Mouse (Mus musculus): ENCODE data around the gene Map3k3.

Map3k3 gene

GRCm38 (mm10) chr11:106159216-106159920 is 75.0 kb downstream of the Map3k3 start:
- DNase-seq (ENCODE audit: low spot score) = no peak

DNA sequence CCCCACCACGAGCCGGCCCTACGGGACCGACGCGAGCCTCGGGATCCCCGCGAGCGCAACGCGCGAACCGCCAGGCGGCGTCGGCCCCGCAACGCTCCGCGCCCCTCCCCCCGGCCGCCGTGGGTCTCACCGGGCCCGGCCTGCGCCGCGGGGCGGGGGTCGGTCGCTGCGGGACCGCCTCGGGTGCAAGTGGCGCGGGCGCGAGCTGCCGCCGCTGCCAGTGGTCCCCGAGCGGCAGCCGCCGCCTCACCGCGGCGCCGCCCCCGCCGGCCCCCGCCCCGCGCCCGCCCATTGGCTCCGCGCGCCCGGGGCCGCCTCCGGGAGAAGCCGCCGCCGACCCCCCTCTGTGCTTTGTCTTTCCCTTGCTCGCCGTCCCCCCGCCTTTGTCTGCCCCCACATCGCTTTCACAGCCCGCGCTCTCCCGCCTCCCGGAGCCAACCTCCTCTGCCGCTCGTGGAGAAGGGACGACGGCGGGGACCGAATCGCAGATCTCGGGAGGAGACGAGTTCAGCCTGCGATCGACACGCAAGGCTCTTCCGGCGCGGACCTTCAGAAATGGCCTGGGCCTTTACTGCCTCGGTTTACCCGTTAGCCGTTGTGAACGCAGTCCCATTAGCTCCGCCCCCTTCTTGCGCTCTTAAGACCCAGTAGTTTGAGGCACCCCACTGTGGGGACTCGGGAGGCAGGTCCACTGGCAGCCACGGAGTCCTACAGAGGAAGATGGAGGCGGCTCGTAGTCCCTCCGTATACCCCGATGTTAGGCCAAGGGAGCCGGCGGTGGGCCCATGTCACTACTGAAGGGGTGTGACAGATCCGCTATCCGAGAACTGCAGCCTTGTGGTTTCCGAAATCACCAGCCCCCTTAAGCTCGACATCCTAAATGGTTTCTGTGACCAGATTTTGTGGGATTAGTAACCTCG is 75.8 kb downstream of the Map3k3 start:
- DNase-seq (ENCODE audit: low spot score) = peak; percentile 79

DNA sequence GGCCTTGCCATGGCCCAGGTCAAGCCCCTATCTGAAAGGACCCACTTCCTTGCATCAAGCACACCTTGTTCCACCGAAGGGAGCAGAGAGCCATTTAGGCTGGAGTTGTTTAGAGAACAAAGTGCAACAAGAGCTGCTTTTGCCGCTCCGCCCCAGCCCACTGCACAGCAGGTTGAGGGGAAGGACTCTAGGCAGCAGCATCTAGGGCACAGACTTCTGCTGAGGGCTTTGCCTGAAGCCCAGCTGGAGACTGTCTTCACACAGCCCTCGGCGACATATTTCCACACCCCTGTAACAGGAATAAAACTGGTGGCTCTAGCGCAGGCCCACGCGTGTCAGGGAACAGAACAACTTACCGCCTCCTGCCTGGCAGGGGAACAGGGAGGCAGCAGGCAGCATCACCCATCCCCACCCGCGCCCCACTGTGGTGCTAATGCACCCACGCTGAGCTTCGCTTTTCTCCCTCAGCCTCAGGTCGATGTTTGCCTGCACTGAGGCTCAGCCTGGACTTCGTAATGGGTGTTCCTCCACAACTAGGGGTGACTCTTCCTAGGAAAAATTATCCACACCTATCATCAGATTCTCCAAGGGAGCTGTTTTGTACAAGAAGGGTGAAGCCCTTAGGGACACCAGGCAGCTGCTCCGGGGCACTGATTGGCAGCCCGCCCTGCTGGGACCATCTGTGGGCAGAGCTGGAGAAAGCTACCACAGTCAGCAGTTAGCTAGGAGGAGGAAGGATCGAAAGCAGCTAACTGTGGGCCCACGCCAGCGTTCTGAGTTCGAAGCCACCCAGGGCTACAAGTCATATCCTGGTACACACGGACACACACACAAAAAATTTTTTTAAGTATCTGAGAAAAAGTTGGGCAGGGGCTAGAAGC is 76.7 kb downstream of the Map3k3 start, which contains the start of the genes Gm10840 and Limd2:
Gene Gm10840, plus strand, starts transcription at position 10 of the 881 bp plus-strand sequence.
Gene Limd2, minus strand, starts transcription at position 20 of the 881 bp plus-strand sequence.
- peak; percentile 70 for DNase-seq (ENCODE audit: low spot score)

- DNase-seq (ENCODE audit: low spot score) = no peak
These were observed 77.8 kb downstream of the Map3k3 start for GRCm38 (mm10) chr11:106162237-106162636.

DNA sequence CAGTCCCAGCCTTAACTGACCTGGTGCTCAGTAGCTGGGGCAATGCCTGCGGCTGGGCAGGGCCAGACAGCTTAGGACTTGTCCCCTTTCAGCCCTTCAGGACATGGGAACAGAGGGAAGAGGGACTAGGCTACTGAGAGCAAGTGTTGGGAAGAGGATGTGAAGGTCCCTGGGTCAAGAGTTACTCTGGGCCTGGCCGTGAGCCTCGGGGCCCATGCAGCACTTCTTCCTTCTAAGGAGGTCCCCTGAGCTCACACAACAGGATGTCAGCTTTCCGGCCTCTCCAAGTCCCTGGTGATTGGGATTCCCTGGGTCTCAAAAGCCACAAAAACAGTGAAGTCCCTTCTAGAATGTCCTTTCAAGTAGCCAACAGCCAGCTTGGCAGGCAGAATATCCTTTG is 79.1 kb downstream of the Map3k3 start:
- no peak for DNase-seq (ENCODE audit: low spot score)

DNA sequence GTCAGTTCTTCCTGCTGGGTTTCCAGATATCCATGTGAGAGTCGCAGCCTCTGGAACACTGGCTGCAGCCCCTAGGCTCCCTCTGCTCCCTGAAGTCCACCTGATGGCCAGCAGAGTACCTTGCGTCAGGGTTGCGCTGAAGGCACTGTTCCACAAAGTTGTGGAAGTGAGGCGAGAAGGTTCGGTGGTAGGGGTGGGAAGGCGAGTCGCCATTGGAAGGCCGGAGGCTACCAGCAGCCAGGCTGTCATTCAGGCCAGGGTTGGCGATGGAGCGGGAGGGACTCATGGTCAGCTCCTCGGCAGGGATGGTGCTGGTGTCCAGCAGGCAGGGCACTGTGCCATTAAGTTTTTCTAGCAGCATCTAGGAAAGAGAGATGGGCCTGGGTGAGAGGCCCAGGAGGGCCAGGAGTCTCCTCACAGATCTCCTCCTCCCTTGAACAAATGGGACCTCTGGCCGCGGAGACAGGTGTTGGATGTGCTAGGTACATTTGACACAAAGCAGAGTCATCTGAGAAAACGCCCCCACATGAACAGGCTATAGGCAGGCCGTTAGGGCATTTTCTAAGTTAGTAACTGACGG is 80.3 kb downstream of the Map3k3 start:
- no peak for DNase-seq (ENCODE audit: low spot score)

DNA sequence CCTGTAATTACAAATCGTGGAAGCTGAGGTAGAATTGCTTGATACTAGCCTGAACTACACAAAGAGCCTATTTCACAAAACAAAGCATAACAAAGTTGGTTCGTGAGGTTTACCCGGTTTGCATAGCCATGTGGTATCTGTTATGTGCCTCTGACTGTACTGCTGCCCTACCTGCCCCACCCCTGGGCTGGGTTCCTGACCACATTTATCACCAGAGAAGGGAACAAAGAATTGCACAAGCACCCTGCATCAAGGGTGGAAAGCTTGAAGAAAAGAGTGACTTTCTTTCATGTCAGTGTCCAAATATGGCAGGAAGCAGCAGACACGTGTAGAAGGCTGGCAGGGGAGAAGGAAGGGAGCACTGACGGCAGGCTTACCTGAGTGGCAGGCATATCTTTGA is 83.0 kb downstream of the Map3k3 start:
- DNase-seq (ENCODE audit: low spot score) = no peak

GRCm38 (mm10) chr11:106170807-106171206 is 86.4 kb downstream of the Map3k3 start:
- peak; percentile 51 for DNase-seq (ENCODE audit: low spot score)

DNA sequence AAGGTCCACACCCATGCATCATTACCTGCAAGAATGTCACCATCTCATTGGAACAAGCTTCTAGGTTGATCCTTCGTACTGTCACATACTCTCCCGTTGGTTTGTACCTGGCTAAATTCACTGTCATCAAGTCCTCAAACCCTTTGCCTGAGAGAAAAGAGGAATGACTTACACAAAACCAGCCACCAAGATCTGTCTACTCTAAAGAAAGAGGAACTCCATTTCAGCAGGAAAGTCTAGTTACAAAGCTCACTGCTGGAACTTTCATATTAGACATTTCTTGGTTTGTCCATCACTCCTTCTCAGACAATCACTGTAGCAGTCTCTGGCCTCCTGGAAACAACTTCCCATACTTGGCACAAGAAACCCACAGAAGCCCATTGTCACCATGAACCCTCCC is 88.8 kb downstream of the Map3k3 start:
- no peak for DNase-seq (ENCODE audit: low spot score)

DNA sequence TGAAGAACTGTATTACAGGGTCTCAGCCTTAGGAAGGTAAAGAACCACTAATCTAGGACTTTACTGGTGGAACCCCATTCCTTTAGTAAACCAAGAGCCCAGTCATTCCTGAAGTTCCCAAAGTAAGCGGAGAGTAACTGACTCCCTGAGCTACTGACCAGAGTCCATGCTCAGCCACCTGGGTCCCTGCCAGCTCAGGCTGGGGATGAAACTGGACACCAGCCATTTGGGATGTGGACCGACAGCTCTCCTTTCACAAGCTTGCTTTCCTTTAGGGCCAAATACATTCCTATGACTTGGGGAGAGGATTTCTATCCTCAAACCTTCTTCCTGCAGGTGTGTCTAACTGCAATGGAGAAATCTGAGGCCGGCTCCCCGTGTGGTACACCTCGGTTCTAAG is 90.0 kb downstream of the Map3k3 start:
- DNase-seq (ENCODE audit: low spot score) = no peak

DNA sequence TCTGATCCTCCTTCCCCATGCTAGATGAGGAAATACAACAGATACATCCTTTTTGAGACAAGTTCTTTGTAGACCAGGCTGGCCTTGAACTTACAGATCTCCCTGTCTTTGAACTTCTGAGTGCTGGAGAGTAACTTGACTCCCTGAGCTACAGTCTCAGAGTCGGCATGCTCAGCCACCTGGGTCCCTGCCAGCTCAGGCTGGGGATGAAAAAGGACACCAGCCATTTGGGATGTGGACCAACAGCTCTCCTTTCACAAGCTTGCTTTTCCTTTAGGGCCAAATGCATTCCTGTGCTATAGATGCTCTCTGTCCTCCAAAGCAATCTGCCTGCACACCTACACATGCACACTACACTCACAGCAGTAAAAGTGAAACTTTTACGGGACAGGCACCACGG is 90.7 kb downstream of the Map3k3 start:
- no peak for DNase-seq (ENCODE audit: low spot score)

DNA sequence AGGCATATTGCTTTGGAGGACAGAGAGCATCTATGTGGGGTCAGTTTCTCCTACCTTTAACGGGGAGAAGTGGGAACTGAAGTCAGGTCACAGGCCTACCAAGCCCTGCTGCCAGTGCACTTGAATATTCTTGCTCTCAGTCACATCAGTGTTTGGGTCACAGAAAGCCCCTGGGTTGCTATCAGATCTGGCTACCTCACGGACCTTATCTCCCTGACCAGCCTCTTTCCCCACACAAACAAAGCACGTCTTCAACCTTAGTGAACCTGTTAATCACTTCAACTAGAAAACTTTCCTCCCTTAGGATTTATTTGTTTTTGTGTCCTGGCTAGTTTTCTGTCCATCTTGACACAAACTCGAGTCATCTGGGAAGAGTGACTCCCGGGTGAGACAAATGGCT is 92.0 kb downstream of the Map3k3 start:
- DNase-seq (ENCODE audit: low spot score) = no peak

DNA sequence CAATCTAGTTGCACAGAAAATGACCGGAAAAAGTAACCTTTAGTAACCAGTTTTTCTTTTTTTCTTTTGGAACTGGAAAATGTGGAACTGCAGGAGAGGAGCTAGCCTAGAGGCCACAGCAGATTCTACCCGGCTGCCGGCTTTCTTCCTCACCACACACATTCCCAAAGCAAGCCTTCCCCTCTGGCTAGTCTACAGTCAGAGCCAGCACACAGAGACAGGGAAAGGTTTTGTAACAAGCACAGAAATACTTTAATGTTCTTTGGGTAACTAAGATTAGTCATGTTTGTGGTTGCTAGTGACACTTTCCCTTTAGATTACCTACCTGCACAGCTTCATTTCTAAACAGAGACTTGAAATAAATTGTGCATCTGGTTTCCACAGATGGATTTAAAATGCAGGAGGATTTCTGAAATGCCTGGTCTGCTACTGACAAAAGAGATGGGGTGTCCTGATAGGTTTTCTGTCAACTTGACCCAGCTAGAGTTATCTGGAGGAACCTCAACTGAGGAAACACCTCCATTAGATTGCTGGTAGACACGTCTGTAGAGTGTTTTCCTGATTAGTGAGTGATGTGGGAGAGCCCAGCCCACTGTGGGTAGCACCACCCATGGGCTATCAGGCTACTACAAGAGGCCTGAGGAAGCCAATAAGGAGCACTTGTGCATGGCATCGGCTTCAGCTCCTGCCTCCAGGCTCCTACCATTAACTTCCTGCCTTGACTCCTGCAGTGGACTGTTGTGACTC is 93.8 kb downstream of the Map3k3 start:
- no peak for DNase-seq (ENCODE audit: low spot score)

DNA sequence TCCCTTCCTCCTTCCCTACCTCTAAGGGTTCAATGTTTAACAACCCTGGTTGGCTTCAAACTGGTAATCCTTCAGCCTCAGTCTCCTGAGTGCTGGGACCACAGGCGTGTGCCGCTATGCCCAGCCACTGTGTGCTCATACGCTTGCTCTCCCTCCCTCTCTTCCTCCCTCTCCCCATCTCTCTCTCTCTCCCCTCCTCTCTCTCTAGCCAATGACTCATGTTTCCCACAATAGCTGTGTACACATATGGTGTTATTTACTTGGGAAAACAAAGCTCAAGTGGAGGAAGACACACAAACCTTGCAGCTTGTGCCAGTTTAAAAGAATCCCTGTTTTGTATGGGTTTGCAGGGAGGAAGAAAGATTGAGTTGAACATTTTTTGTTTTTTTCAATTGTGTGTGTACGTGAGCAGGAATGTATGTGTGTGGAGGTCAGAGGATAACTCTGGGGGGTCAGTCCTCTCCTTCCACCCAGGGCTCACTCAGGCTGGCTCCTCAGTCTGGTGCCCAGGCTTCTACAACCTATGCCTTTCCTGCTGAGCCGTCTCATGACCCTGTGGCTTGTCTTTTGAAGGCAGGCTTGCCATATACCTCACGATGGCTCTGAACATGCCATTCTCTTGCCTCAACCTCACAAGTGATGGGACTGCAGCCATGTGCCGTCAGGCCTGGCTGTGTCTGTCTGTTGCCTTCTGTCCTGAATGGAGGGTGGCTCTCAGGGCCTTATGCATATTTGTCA is 95.5 kb downstream of the Map3k3 start:
- no peak for DNase-seq (ENCODE audit: low spot score)

DNA sequence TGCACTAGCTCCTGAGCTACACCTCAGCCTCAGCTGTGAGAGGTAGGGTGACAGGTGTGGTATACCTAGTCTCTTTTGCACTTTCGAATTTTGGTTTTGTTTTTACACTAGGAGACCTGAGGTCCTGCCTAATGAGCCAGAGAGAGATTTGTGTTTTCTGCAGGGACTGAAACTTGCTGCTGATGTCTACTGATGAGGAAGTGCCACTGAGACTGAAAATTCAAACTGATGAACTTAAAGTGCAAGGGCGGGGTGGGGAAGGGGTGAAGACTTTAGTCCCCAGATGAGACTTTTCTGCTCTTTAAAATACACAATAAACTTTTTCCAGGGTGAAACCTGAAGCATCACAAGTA is 96.0 kb downstream of the Map3k3 start:
- DNase-seq (ENCODE audit: low spot score) = no peak

GRCm38 (mm10) chr11:106187326-106187725 is 102.9 kb downstream of the Map3k3 start:
- DNase-seq (ENCODE audit: low spot score) = no peak

GRCm38 (mm10) chr11:106191716-106192115 is 107.3 kb downstream of the Map3k3 start:
- DNase-seq (ENCODE audit: low spot score) = no peak

GRCm38 (mm10) chr11:106192241-106192640 is 107.8 kb downstream of the Map3k3 start:
- no peak for DNase-seq (ENCODE audit: low spot score)

DNA sequence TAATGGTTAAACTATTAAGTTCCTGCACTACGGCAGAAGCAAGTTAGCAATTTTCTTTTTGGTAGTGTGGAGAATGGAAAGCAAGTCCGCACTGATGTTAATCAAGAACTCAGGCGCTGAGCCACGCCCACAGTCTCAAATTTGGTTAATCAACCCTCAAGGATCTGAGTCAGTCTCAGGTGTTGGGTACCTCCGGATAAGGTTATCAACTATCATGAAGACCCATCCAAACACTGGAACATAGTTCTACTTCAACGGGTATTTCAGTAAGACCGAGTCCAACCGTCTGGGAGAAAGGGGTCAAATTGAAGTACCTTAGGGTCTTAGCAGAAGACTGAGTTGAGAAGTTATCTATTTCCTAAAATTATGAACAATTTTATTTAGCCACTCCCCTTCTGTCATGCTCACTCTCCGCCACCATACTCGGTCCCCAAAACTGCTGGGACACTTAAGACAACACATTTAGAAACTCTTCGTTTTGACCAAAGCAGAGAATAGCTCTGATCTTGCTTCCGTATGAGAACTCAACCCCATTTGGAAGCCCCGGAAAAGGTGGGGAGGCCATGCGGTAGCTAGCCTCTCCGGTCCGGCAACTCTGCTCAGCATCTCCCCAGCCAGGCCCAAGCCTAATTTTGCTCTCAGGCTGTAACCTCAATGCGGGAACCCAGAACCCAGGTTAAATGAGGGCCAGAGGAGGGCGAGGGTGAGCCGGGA is 108.4 kb downstream of the Map3k3 start:
- peak; percentile 6 for DNase-seq (ENCODE audit: low spot score)
